Mouse (Mus musculus) neural tube, embryonic 15.5 days (tissue): ENCODE measurements around the gene Vps39. TPM values are rescaled to one million over a fixed set of nuclear protein-coding genes. Genes with fewer than 3 reads are reported as not detected.

ENCODE experiments used
- polyA plus RNA-seq: library from polyadenylated mRNA; unstranded; fragments of >200 nt; fragmentation: Nextera tagmentation; extraction: Ambion mirVana; gene quantifications from 2 replicates; pipeline ENCODE4 v1.2.1, GENCODE M21; 2015

The Vps39 gene
- polyA plus RNA-seq, 1 experiment from 2014 or later, result 36.6 TPM

Other genes with a start within 250 kb of the Vps39 start
- 15.9 and 27.7 TPM in 2 replicates for gene Ehd4, start 198.5 kb downstream of the Vps39 start, polyA plus RNA-seq
- gene Pla2g4e, start 107.8 kb downstream of the Vps39 start, polyA plus RNA-seq, result 3.5 and 4.2 TPM in 2 replicates
- gene Pla2g4d, start 63.9 kb downstream of the Vps39 start, polyA plus RNA-seq, result 0.04 TPM in 1 of 2 replicates, not detected in the other
- 0.06 and 0.09 TPM in 2 replicates for gene Pla2g4f, start 39.0 kb downstream of the Vps39 start, polyA plus RNA-seq
- 10.1 and 10.7 TPM in 2 replicates for gene Ganc, start 50.8 kb upstream of the Vps39 start, polyA plus RNA-seq
- gene Tmem87a, start 51.0 kb upstream of the Vps39 start, polyA plus RNA-seq, result 7.3 and 9.4 TPM in 2 replicates
- gene Capn3, start 102.9 kb upstream of the Vps39 start, polyA plus RNA-seq, result 1.3 and 2.2 TPM in 2 replicates
- 30.8 and 34.0 TPM in 2 replicates for gene Zfp106, start 210.7 kb upstream of the Vps39 start, polyA plus RNA-seq
- 17.1 and 23.8 TPM in 2 replicates for gene Snap23, start 214.5 kb upstream of the Vps39 start, polyA plus RNA-seq